Comparison of ENCODE assay signal across 19 mouse cellular contexts in the genomic region with DNA sequence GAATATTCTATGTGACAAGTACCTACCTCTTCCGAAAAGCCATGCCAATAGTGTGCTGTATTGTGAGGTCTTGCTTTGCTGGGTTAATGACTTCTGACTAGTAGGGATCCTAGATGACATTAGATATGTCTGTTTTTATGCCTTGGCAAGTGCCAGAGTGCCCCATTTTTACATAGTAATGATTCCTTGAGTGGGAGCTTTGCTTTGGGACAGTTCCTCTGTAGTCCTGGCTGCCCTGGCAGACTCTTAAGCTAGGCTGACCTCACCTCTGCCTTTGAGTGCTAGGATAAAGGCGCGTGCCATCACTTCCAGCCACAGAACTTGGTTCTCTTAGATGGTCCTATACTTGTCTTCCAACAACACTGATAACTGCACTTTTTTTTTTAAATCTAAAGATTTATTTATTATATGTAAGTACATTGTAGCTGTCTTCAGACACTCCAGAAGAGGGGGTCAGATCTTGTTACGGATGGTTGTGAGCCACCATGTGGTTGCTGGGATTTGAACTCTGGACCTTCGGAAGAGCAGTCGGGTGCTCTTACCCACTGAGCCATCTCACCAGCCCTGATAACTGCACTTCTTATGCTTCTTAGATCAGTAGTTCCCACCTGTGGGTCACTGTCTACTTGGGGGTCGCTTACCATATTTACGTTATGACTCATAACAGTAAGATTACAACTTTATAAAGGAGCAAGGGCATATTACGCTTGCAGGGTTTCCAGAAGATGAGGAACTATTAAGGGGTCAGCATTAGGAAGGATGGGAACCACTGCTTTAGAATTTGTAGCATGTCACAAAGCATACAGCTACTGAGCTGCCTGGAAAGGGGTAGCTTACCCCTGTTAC. TPM values are rescaled to one million over a fixed set of nuclear protein-coding genes. Genes with fewer than 3 reads are reported as not detected.
DNase-seq lines count a peak whose midpoint lies in the region; ATAC-seq and TF ChIP-seq lines count a peak whose summit lies in the region.
"Had no signal": no experiment of that assay in that cellular context is flagged by ENCODE, and none has a peak within 500 bp of the region (broad histone marks: within the 10 kb centered on the region; RNA-seq: fewer than 3 reads in every experiment).

No protein-coding gene starts in this region.

- H3K27ac ChIP-seq in intestine, embryonic 14.5 days (ENCODE audit: low read depth), result no peak overlapping the region
- H3K27ac ChIP-seq in intestine, embryonic 15.5 days, result no peak overlapping the region
- H3K27ac ChIP-seq in liver, embryonic 14.5 days, result no peak overlapping the region
- no peak overlapping the region for H3K27ac ChIP-seq in liver, postnatal 0 days (ENCODE audit: low read depth)
- H3K27ac ChIP-seq in ES-E14 (ENCODE audit: insufficient read depth, low read depth, low read length, poor library complexity, severe bottlenecking), result no peak overlapping the region
- H3K27ac ChIP-seq: forebrain, embryonic 15.5 days; heart, embryonic 13.5 days; hindbrain, embryonic 12.5 days; hindbrain, postnatal 0 days had no signal

- H3K27me3 ChIP-seq in intestine, embryonic 14.5 days (replicated peaks; ENCODE audit: control insufficient read depth, insufficient read depth, low read length), result no peaks in the 10 kb centered on the region
- no peaks in the 10 kb centered on the region for H3K27me3 ChIP-seq in intestine, embryonic 15.5 days (replicated peaks)
- no peaks in the 10 kb centered on the region for H3K27me3 ChIP-seq in liver, embryonic 14.5 days (ENCODE audit: control insufficient read depth, insufficient read depth, low read length)
- no peaks in the 10 kb centered on the region for H3K27me3 ChIP-seq in liver, postnatal 0 days (ENCODE audit: insufficient read depth, low read length)
- H3K27me3 ChIP-seq: forebrain, embryonic 15.5 days; heart, embryonic 13.5 days; hindbrain, embryonic 12.5 days had no signal

- peaks cover 16% of the 10 kb centered on the region for H3K4me1 ChIP-seq in intestine, embryonic 14.5 days (replicated peaks; ENCODE audit: control insufficient read depth, insufficient read depth, low read length)
- H3K4me1 ChIP-seq in intestine, embryonic 15.5 days (replicated peaks), result peaks cover 20% of the 10 kb centered on the region
- peaks cover 12 to 20% of the 10 kb centered on the region in 2 experiments for H3K4me1 ChIP-seq in liver, embryonic 14.5 days (replicated peaks; ENCODE audit: control insufficient read depth in 2 of 2, insufficient read depth in 2 of 2, low read length in 1 of 2)
- peaks cover 21% of the 10 kb centered on the region for H3K4me1 ChIP-seq in liver, postnatal 0 days (ENCODE audit: insufficient read depth)
- H3K4me1 ChIP-seq in ES-E14 (ENCODE audit: control insufficient read depth in 2 of 2, insufficient read depth in 2 of 2, low read length in 2 of 2, poor library complexity in 1 of 2), result 0 out of 4 replicates have a peak, but pooled peaks cover 0 to 2% of the 10 kb centered on the region in 2 experiments

- TF ChIP-seq EP300 in liver, embryonic 14.5 days (IDR thresholded peaks at IDR 0.05; ENCODE audit: low read depth), result no peak
- no peak for TF ChIP-seq EP300 in liver, postnatal 0 days (IDR thresholded peaks at IDR 0.05; ENCODE audit: low read depth)

- ATAC-seq in intestine, embryonic 14.5 days (replicated peaks; ENCODE audit: low FRiP score, low TSS enrichment, low read depth), result 0 out of 2 replicates have a peak, but pooled peaks have one; percentile 12
- no peak for ATAC-seq in intestine, embryonic 15.5 days
- ATAC-seq in liver, embryonic 14.5 days (ENCODE audit: insufficient read depth), result peak; percentile 24; the same call in 1 of the 2 replicates
- ATAC-seq in liver, postnatal 0 days, result no peak
- peak; percentile 5; the same call in 1 of the 2 replicates for ATAC-seq in megakaryocyte progenitor cell, adult 5-6 weeks (replicated peaks; ENCODE audit: poor library complexity)
- ATAC-seq: forebrain, embryonic 15.5 days; hindbrain, postnatal 0 days; intestine, embryonic 16.5 days had no signal

- DNase-seq in intestine, embryonic 14.5 days (ENCODE audit: low spot score), result no peak
- no peak for DNase-seq in liver, embryonic 14.5 days (ENCODE audit: low read depth in 3 of 3, low spot score in 3 of 3)
- no peak for DNase-seq in liver, postnatal 0 days
- no peak for DNase-seq in ES-E14 (ENCODE audit: low read depth, low spot score)
- no peak for DNase-seq in spleen, postnatal 36 days (ENCODE audit: low spot score in 2 of 2)
- DNase-seq: adrenal gland, adult 8-10 months; adrenal gland, postnatal 36 days; cerebellum, adult 2 months; cerebellum, postnatal 10 days; gastrocnemius, postnatal 25 days; heart, postnatal 10 days; heart, postnatal 4 days had no signal

- H3K9ac ChIP-seq in intestine, embryonic 14.5 days (ENCODE audit: low read length), result no peak overlapping the region
- H3K9ac ChIP-seq in intestine, embryonic 15.5 days, result no peak overlapping the region
- H3K9ac ChIP-seq in liver, embryonic 14.5 days (replicated peaks), result no peak overlapping the region
- no peak overlapping the region for H3K9ac ChIP-seq in liver, postnatal 0 days (replicated peaks)
- no peak overlapping the region for H3K9ac ChIP-seq in ES-E14 (ENCODE audit: insufficient read depth, low read depth, low read length, poor library complexity, severe bottlenecking)
- H3K9ac ChIP-seq: forebrain, embryonic 15.5 days; heart, embryonic 13.5 days; hindbrain, embryonic 12.5 days had no signal

- no peak overlapping the region for H3K4me2 ChIP-seq in intestine, embryonic 14.5 days (ENCODE audit: low read length)
- no peak overlapping the region for H3K4me2 ChIP-seq in intestine, embryonic 15.5 days (replicated peaks)
- H3K4me2 ChIP-seq in liver, embryonic 14.5 days (ENCODE audit: low read depth), result no peak overlapping the region
- no peak overlapping the region for H3K4me2 ChIP-seq in liver, postnatal 0 days (ENCODE audit: low read depth, low read length)
- H3K4me2 ChIP-seq: forebrain, embryonic 15.5 days; heart, embryonic 13.5 days; hindbrain, embryonic 12.5 days had no signal

- no peak for TF ChIP-seq CTCF in liver, embryonic 14.5 days (IDR thresholded peaks at IDR 0.05; ENCODE audit: low read depth)
- TF ChIP-seq CTCF in liver, postnatal 0 days (IDR thresholded peaks at IDR 0.05; ENCODE audit: low read depth), result no peak

- no peaks in the 10 kb centered on the region for H3K9me3 ChIP-seq in intestine, embryonic 14.5 days (ENCODE audit: control insufficient read depth, low read length)
- no peaks in the 10 kb centered on the region for H3K9me3 ChIP-seq in intestine, embryonic 15.5 days
- H3K9me3 ChIP-seq in liver, embryonic 14.5 days (ENCODE audit: control insufficient read depth, low read length), result no peaks in the 10 kb centered on the region
- no peaks in the 10 kb centered on the region for H3K9me3 ChIP-seq in liver, postnatal 0 days (ENCODE audit: low read length)
- H3K9me3 ChIP-seq in ES-E14 (ENCODE audit: control insufficient read depth, insufficient read depth, low read depth, low read length), result no peaks in the 10 kb centered on the region
- H3K9me3 ChIP-seq: forebrain, embryonic 15.5 days; heart, embryonic 13.5 days; hindbrain, embryonic 12.5 days had no signal

- WGBS in intestine, embryonic 14.5 days, result 90% methylated on average over 9 of the region's 9 CpGs
- WGBS in intestine, embryonic 15.5 days, result 86% methylated on average over 9 of the region's 9 CpGs
- 80% methylated on average over 9 of the region's 9 CpGs for WGBS in liver, embryonic 14.5 days (ENCODE audit: insufficient replicate concordance)
- WGBS in liver, postnatal 0 days (ENCODE audit: insufficient replicate concordance), result 85% methylated on average over 9 of the region's 9 CpGs

- in situ Hi-C loops in ES-E14 (cut with MboI; ENCODE audit: low sequenced_read_pairs in 2 of 2, unreplicated experiment in 2 of 2), result loop anchor here in 1 of 2 experiments (10.0 kb wide), 1 partner anchor 175 kb away; a partner anchor contains a TSS

- no peak overlapping the region for H3K4me3 ChIP-seq in intestine, embryonic 14.5 days (ENCODE audit: low read depth, low read length)
- H3K4me3 ChIP-seq in intestine, embryonic 15.5 days (replicated peaks), result no peak overlapping the region
- no peak overlapping the region for H3K4me3 ChIP-seq in liver, embryonic 14.5 days (ENCODE audit: insufficient read depth in 1 of 2, low read depth in 2 of 2, low read length in 2 of 2)
- H3K4me3 ChIP-seq in liver, postnatal 0 days (ENCODE audit: low read depth, low read length), result no peak overlapping the region
- H3K4me3 ChIP-seq in ES-E14 (ENCODE audit: insufficient read depth in 1 of 2, low read depth in 1 of 2, low read length in 2 of 2, poor library complexity in 1 of 2, severe bottlenecking in 1 of 2), result no peak overlapping the region
- H3K4me3 ChIP-seq: forebrain, embryonic 15.5 days; heart, embryonic 13.5 days; hindbrain, embryonic 12.5 days had no signal

- peaks cover 72% of the 10 kb centered on the region for H3K36me3 ChIP-seq in intestine, embryonic 14.5 days (ENCODE audit: control insufficient read depth, insufficient read depth, low read length)
- H3K36me3 ChIP-seq in intestine, embryonic 15.5 days, result peaks cover 48% of the 10 kb centered on the region
- H3K36me3 ChIP-seq in liver, embryonic 14.5 days (replicated peaks; ENCODE audit: control insufficient read depth, insufficient read depth, low read depth), result peaks cover 70% of the 10 kb centered on the region
- peaks cover 66% of the 10 kb centered on the region for H3K36me3 ChIP-seq in liver, postnatal 0 days (replicated peaks; ENCODE audit: insufficient read depth, low read length)
- peaks cover 59% of the 10 kb centered on the region for H3K36me3 ChIP-seq in ES-E14 (ENCODE audit: control insufficient read depth, insufficient read depth, low read length, poor library complexity, severe bottlenecking)

RNA-seq across cellular contexts. Expression of a gene that starts 5.7 kb away (rescaled TPM):
- polyA plus RNA-seq in intestine, embryonic 14.5 days (2014; fragmentation: Nextera tagmentation; extraction: Ambion mirVana), result 766 and 768 TPM in 2 replicates
- polyA plus RNA-seq in intestine, embryonic 15.5 days (2015; fragmentation: Nextera tagmentation; extraction: Ambion mirVana), result 589 and 659 TPM in 2 replicates
- polyA plus RNA-seq in liver, embryonic 14.5 days (2012; rRNA removed), result 403 and 658 TPM in 2 replicates
- 477 and 488 TPM in 2 replicates for polyA plus RNA-seq in liver, embryonic 14.5 days (2014; fragmentation: Nextera tagmentation; extraction: Ambion mirVana)
- polyA plus RNA-seq in liver, postnatal 0 days (2015; fragmentation: Nextera tagmentation; extraction: Ambion mirVana), result 315 and 325 TPM in 2 replicates
- 1,876 and 2,169 TPM in 2 replicates for total RNA-seq in ES-E14 (2012; rRNA removed)
- total RNA-seq in megakaryocyte progenitor cell, adult 5-6 weeks (2015), result 2,970 and 3,030 TPM in 2 replicates
- total RNA-seq in megakaryocyte progenitor cell, adult 5-6 weeks (2017), result 1,387 and 1,567 TPM in 2 replicates

RNA-seq across cellular contexts. Expression of a gene that starts 10.0 kb away (rescaled TPM):
- 8.0 and 8.1 TPM in 2 replicates for polyA plus RNA-seq in intestine, embryonic 14.5 days (2014; fragmentation: Nextera tagmentation; extraction: Ambion mirVana)
- 3.9 and 4.2 TPM in 2 replicates for polyA plus RNA-seq in intestine, embryonic 15.5 days (2015; fragmentation: Nextera tagmentation; extraction: Ambion mirVana)
- 15.8 and 16.1 TPM in 2 replicates for polyA plus RNA-seq in liver, embryonic 14.5 days (2012; rRNA removed)
- polyA plus RNA-seq in liver, embryonic 14.5 days (2014; fragmentation: Nextera tagmentation; extraction: Ambion mirVana), result 11.1 and 11.2 TPM in 2 replicates
- 3.3 and 3.6 TPM in 2 replicates for polyA plus RNA-seq in liver, postnatal 0 days (2015; fragmentation: Nextera tagmentation; extraction: Ambion mirVana)
- total RNA-seq in ES-E14 (2012; rRNA removed), result 14.2 and 22.4 TPM in 2 replicates
- 16.2 and 22.8 TPM in 2 replicates for total RNA-seq in megakaryocyte progenitor cell, adult 5-6 weeks (2015)
- total RNA-seq in megakaryocyte progenitor cell, adult 5-6 weeks (2017), result 6.5 and 9.2 TPM in 2 replicates

RNA-seq across cellular contexts. Expression of a gene that starts 18.8 kb away (rescaled TPM):
- polyA plus RNA-seq in intestine, embryonic 14.5 days (2014; fragmentation: Nextera tagmentation; extraction: Ambion mirVana), result 23.2 and 24.3 TPM in 2 replicates
- 19.8 and 20.1 TPM in 2 replicates for polyA plus RNA-seq in intestine, embryonic 15.5 days (2015; fragmentation: Nextera tagmentation; extraction: Ambion mirVana)
- polyA plus RNA-seq in liver, embryonic 14.5 days (2012; rRNA removed), result 10.4 and 13.7 TPM in 2 replicates
- polyA plus RNA-seq in liver, embryonic 14.5 days (2014; fragmentation: Nextera tagmentation; extraction: Ambion mirVana), result 10.0 and 11.5 TPM in 2 replicates
- polyA plus RNA-seq in liver, postnatal 0 days (2015; fragmentation: Nextera tagmentation; extraction: Ambion mirVana), result 9.6 and 10.6 TPM in 2 replicates
- 26.3 and 40.2 TPM in 2 replicates for total RNA-seq in ES-E14 (2012; rRNA removed)
- total RNA-seq in megakaryocyte progenitor cell, adult 5-6 weeks (2015), result 20.8 TPM in 2 replicates
- total RNA-seq in megakaryocyte progenitor cell, adult 5-6 weeks (2017), result 41.5 and 48.1 TPM in 2 replicates

Comparison
In these comparisons a context has a peak if more than half of its experiments do, and no peak if none do; other contexts are left out.
1. ATAC-seq: peak in intestine, embryonic 14.5 days (single experiment), liver, embryonic 14.5 days (single experiment) and megakaryocyte progenitor cell, adult 5-6 weeks (single experiment); none in intestine, embryonic 15.5 days (single experiment) and liver, postnatal 0 days (single experiment).